Mouse (Mus musculus) adipocyte (in vitro differentiated cells): Measurements from ENCODE around the gene Homez.

Experiments
- DNase-seq: peaks from one replicate; pipeline ENCODE4 v3.0.0-alpha.2; 2016; ENCODE audit warnings: low spot score

The Homez gene

DNA sequence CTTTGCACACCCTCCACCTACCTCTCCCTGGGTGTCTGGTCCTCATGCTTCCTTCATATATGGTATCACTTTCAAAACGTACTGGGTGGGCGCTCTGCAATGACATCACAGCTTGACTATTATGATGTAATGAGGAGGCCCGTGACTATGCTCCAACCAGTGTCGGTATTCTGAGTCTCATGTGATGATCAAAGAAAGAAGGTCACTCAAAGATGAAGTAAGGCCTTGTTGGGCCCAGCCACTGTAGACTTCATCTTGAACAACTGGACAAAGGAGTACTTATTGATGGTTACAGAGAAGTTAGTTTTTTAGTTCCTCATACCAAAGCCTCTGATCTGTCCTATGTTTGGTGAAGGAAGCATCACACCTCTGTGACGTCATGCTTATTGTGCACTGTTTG, at the start of gene Homez:
Gene Homez (minus strand): TSS at position 101 of the 400 bp plus-strand sequence.
- DNase-seq: no peak

DNA sequence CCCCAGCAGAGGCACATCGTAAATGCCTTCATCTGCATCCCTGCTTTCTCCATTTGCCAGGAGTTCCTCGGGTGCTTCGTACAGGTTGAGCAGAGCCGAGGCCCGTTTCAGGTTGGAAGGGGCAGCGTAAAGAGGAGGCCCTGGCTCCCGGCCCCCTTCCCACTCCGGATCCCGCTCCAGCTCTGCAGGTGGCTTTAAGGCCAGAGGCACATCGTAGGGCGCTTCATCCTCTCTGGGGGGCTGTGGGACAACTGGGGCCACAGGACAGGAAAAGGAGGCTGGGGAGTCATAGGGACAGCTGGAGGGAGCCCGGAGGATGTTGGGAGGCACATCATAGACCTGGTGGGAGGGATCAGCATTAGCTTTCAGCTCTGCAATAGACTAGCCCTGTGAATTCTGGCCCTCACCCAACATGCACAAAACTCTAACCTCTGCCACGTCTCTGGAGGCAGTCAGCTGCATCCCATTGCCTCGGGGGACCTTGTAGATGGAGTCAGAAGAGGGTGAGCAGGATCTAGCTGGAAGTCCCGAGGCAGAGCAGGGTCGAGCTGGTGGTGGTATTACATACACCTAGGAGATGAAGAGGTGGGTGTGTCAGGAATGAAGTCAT, 49.4 kb upstream of the Homez start:
- DNase-seq: no peak

DNA sequence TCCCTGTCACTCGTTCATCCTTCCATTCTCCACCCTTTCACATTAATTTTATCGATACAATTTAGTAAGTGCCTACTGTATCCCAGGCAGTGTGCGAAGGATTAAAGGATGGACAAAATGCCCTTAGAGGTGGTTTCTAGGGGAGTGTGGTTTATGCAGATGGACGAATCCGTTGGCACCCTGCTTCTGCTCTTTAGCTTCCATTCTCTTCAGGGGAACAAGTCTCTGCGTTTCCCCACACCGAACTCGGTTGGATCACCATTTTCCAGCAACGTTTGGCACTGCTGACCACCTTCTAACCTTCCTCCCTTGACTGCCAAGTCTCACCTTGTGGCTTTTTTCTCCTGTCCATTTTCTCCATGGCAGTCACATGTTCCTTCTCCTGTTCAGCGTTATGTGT, 42.6 kb upstream of the Homez start:
- DNase-seq: no peak

DNA sequence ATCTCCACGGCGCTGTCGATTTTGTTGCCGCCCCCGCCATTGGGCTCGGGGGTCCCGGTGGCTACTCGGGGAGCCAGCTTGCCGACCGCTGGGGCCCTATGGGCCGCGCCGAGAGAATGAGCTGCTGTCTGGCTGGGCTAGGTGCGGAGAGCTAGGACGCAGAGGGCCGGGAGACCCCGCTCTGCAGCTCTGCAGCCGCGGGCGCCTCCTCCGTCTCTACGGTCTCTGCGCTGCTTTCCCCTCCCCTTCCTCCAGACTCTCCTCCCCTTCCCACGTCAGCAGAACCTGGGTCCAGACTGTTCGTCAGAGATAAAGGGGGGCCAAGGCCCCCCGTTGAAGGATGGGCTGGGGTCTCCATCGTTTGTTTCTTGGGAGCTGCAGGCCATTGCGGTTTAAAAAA, 42.1 kb upstream of the Homez start, which contains the start of gene Slc22a17:
Gene Slc22a17 (minus strand): TSS at position 247 of the 400 bp plus-strand sequence.
- DNase-seq: no peak

DNA sequence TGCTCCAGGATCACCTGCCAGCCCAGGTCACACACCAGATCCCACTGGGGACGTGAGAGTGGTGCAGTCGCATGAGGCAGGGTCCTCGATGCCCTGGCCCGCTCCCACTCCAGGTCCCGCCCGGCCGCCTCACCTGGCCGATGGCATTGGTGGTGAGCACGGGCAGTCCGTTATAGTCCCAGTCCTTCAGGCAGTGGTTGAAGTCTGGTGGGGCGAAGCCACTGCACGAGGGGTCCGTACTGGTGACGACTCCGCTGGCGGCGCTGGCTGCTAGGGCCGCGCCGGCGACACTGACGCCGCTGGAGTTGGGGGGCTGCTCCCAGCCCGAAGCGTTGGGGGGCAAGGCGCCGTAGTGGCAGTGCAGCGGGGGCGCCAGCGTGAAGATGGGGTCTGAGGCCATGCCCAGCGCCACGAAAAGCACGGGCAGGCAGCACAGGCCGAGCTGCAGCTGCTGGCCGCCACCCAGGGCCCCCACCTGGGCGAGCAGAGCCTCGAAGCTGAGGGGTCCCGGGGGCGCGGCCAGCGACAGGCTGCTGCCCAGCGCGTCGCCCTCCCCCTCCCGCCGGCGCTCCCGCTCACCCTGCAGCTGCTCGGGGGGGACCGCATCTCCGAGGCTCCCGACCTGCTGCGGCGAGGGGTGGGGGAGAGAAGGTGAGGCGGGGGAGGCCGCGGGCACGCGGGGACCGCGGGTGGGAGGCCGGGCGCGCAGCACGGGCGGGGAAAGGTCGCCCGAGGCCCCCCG, 41.5 kb upstream of the Homez start:
- DNase-seq: no peak

DNA sequence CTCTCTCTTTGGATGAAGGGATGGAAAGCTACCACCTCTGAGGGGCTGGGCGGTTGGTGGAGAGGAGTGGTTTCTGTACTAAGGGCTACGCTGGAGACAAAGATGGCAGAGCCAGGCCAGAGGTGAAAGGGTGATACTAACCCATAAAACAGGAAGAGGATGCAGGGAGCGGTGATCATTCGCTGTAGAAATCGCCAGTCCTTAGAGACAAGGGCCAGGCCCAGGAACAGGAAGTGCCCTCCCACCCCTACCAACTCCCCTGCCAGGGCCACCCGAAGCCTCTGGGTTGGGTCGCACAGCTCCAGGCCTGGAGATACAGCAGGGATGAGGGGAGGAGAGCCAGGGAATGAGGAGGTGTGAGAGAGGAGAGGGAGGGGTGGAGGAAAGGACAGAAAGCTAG, 37.9 kb upstream of the Homez start:
- DNase-seq: no peak

DNA sequence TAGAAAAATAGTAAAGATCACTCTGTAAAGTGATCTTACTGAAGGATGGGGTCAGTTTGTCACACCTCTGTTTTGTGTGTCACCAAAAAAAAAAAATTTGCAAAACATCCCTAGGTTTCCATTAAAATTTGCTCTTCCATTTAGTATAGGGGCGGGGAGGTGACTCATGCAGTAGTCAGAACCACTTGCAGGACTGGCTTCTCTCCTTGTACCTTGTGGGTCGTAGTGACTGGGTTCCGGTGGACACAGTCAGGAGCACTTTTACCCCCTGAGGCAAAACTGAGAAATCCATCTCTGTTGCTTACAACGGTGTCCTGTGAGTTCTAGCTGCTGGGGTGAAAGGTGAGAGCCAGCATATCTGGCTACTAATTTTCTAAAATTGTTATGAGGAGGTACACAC, 32.9 kb upstream of the Homez start:
- DNase-seq: no peak

DNA sequence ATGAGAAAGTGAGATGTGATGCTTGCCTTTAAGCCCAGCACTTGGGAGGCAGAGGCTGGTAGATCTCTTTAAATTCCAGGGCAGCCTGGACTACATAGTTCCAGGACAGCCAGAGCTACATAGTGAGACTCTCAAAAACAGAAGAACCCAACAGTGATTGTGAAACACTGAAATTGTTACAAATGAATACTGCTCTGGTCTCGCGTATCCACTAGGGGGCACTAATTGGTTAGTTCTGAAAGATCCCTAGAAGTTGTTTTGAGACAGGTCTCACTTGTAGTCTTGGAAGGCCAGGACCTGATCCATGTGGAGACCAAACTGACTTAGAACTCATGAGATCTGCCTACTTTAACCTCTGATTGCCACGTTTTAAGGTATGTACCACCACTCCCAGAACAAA, 29.6 kb upstream of the Homez start:
- DNase-seq: peak; percentile 80

DNA sequence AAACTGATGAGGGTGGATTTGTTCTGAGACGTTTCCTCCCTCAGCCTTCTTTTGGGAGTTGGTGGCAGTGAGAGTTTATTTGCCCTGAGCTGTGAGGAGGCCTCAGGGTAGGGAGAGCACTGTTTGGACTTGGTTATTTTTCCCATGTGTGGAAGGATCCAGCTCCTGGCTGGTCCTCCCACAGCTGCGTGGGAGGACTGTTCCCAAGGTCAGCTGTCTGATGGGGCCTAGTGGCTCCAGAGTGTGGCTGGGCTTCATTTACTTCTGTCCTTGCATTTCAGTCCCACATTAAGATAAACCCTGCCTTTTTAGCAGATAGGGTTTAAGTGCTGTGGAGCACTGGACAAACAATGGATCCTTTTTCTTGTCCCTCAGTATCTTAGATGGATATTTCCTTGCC, 26.7 kb upstream of the Homez start:
- DNase-seq: no peak

DNA sequence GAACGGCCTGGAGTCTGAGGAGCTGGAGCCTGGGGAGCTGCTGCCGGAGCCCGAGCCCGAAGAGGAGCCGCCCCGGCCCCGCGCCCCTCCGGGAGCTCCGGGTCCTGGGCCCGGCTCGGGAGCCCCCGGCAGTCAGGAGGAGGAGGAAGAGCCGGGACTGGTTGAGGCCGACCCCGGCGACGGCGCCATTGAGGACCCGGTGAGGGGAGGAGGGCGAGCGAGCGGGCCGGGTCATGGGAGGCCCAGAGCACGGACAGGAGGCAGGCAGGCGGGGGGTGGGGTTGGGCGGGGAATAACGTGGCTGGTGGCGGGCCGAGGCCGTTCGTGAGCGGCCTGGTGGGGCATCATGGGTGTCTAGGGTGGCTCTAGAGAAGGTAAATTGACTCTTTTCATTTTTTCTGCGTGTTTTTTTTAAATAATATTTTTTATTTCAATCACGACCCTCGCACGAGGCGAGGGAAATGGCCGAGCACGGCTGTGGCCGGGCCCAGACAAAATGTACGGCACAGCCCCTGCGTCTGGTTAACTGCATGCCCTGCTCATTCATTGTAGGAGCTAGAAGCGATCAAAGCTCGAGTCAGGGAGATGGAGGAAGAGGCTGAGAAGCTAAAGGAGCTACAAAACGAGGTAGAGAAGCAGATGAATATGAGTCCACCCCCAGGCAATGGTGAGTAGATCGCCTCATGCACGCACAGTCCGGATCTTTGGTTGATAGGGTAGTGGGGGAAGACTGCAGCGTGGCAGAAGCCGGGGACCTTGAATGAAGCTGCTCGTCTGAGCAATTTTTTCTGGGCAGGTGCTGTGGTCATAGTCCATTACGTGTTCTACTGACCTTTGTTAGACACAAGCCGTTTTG, 23.8 kb upstream of the Homez start:
- peak; percentile 48 for DNase-seq

DNA sequence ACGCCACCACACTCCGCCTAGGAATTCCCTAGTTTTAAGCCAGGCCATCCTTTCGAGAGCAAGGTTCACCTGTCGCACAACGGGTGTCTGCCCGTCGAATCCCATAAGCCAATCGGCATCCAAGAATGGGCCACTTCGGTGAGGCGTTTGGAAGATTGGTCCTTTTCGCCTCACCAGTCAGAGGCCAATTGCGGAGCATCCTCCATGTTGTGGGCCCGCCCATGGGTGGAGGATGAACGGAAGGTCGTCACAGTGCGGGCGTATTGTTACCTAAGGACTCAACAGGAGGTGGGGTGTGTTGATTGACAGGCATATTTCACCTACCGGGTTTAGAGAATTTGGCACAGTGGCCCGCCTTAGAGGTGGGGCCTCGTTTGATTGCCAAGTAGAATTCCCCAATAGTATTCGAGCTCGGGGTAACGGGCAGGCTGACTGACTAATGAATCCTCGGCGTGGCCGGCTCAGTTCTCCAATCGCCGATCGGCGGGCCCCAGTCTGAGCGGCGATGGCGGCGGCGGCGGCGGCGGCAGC, 23.0 kb upstream of the Homez start:
- DNase-seq: peak; percentile 98

DNA sequence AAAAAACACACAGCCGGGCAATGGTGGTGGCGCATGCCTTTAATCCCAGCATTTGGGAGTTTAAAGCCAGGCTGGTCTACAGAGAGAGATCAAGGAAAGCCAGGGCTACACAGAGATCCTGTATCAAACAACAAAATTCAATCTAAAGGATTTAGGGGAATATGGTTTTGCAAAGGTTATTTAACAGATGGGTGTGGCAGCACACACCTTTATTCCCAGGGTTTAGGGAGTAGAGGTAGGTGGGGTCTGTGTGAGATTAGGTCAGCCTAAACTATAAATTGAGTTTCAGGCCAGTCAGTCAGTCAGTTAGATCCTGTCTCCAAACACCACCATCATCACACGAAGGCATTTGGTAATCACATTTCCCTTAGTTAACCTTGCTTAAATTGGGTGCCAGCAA, 21.4 kb upstream of the Homez start, which contains the start of gene Pabpn1:
Gene Pabpn1 (plus strand): TSS at position 301 of the 400 bp plus-strand sequence.
- no peak for DNase-seq

DNA sequence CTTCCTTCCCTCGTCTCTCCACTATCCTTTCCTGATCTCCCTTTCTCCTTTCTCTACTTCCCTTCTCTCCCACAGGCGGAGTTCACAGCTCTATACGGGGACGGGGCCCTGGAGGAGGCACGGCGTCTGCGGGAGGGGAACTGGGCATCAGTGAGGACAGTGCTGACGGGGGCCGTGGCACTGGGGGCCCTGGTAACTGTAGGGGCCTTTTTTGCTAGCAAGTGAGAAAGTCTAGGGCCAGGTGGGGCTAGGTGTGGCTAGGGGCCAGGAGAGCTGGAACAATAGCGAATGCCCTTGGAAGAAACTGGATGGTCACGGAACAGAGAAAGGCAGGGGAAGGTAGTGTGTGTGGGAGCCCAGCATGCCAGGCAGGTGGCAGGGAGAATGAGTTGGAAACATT, 14.5 kb upstream of the Homez start:
- no peak for DNase-seq

DNA sequence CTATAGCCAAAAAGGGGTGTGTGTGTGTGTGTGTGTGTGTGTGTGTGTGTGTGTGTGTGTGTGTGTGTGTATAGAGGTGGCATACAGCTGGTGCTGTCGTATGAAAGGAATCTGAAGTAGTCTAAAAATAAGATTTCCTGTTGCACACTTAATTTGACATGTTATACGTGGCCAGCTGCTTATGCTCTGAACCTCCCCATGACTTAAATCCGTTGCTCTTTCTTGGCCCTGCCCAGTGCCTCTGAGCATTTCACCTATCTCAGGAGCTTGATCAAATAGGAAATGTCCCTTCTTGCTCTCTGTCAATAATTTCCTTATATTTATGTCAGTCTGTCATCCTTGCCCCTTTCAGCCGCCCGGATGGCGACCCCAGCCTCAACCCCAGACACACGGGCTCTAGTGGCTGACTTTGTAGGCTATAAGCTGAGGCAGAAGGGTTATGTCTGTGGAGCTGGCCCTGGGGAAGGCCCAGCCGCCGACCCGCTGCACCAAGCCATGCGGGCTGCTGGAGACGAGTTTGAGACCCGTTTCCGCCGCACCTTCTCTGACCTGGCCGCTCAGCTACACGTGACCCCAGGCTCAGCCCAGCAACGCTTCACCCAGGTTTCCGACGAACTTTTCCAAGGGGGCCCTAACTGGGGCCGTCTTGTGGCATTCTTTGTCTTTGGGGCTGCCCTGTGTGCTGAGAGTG, 13.4 kb upstream of the Homez start:
- no peak for DNase-seq

DNA sequence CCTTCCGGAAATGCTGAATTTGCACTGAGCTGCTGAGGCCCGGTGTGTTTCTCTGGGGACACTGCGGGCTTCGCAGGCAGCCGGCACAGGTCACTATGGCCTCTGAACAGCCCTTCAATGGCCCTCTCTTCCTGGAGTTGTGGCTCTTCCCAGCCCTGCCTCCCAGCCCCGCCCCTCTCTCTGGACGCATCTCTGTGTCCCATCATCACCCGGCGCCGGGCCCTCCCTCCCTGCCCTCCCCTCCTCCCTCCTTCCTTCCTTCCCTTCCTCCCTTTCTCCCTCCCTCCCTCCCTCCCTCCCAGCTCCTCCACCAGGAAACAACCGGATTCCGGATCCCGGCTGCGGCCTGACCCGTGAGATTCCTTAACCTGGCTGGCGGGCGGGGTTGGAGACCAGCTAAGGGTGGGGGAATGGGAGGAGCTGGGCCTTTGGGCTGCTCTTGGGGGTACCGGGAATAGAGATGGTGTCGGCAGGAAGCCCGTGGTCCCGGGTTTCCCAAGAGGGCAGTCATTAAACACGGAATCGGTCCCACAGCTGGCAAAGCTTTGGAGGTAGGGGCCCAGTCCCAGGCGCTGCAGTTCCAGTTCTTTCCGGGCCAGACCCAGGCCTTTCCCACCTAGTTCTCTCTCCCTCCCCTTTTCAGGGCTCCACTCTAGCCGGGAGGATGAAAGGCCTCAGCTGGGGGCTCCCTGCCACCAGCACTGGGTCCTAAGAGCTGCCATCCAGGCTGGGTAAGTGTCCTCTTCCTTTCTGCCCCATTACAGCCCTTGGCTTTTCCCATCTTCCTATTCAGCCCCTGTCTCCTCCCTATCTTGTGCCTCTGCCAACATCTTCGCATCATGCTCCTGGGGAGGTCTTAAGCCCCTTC, 12.6 kb upstream of the Homez start, which contains the start of the genes Bcl2l2 and Gm20521:
Gene Bcl2l2 (plus strand): TSS at position 224 of the 868 bp plus-strand sequence.
Gene Gm20521 (plus strand): TSS at position 288 of the 868 bp plus-strand sequence.
- peak; percentile 86 for DNase-seq

DNA sequence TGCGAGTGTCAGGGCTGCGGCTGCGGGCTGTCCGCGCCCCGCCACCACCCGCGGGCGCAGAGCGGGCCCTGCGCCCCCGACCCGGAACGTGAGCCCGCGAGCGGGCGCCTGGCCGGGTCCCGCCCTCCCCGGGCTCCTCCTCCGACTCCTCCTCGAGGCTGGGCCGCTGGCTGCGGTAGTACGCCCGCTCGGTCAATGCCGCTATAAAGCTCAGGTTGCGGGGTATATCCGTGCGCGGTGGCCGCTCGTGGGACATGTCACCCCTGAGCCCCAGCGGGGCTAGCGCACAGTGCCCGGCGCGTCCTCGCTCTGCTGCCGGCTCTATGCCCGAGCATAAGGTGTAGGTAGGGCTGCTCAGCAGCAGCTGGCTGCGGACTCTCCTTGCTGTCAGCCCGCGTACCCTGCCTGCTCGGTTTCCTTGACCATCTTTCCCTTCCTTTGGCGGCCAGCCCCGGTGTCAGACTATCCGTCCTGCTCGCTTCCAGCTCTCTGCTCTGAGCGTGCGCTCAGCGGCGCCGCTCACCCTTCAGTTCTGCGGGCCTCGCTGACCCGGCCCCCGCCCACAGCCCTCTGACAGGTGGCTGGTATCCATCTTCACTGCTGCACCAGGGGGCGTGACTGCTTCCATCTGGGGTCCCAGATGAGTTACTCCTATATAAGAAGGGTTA, 6.4 kb upstream of the Homez start, which contains the start of gene Ppp1r3e:
Gene Ppp1r3e (minus strand): TSS at position 503 of the 668 bp plus-strand sequence.
- DNase-seq: no peak

DNA sequence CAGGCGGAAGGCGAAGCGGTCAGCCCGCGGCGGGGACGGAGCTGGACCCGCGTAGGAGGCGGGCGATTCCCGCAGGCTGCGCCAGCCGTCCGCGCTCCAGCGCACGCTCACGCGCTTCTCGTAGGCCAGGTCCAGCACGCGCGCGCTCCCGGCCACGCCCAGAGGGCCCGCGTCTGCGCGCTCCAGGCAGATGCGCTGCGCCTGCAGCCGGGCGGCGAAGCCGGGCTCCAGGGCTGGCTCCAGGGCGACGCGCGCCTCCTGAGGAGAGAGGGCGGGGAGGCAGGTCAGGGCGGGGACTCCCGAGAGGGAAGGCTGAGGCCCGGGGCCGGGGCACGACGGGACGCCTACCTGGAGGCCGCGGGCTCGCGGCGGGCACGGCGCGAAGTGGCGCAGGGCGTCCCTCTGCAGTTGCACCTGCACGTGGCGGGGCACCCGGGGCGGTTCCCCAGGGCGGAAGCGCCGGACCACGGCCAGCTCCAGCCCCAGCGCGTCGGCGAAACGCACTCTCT, 5.8 kb upstream of the Homez start:
- peak; percentile 79 for DNase-seq

DNA sequence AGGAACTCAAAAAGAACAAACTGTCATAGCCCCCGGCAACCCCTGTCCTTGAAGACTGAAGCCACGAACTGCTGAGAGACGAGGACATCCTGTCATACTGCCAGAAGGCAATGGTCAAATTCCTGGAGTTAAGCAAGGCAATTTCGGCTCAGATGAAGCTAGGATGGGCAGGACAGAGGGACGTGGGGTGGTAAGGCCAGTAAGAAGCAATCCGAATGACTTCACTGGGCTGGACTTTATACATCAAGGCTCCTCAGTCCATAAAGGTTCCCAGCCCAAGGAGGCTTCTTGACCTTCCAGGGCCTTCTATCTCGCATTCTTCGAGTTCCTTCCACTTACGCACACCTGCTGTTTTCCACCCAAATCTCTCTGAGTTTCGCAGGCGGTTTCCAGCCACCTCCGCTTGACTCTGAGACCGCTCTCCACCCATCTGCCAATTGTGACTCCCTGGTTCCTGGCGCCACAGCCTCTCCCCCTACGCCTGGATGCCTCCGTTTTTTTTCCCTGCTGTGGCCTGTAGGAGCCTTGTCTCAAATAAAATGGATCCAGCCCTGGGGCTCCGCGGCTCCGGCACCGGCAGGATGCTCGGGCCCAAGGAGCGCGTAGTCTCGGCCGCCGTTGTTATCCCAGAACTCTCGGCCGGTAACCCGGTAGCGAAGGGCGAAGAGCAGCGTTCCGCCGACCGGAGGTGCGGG, 5.2 kb upstream of the Homez start:
- no peak for DNase-seq

DNA sequence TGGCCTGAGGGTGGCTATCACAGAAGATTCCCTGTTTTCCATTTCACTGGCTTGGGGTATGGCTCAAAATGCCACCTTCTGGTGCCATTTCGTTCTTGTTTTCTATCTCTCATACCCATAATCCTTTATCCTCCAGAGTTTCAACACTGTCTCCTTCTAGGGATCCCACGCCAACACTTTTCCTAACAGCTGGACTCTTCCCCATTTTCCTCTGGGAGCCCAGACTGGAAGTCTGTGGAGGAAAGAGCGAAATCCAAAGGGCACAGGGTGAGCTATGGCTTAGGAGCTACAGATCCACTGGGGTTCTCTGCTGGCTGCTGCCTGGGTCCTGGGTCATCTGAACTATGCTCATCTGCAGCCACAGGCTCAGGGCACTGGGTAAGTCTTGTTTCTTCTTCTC, 3.4 kb upstream of the Homez start:
- DNase-seq: peak; percentile 55
